In the genomic region with DNA sequence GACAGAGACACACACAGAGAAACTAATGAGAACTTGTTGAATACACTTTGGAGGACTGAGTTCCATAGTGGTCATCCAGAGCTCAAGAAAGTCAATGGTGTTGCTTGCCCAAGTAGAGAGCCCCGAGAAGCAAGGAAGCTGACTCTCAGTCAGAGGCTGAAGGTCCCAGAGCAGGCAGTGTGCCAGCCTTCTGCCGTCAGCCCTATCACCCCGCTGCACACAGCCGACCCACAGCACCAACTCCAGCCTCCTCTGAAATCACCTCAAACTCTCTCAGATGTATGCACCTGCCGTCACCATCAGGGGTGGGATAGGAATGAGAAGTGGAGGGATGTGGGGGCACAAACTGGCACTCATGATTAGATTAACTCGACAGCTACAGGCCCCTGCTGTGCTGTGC, we compare ENCODE assay signal across 22 mouse cellular contexts.
"Had no signal": no experiment of that assay in that cellular context is flagged by ENCODE, and none has a peak within 500 bp of the region (broad histone marks: within the 10 kb centered on the region; RNA-seq: fewer than 3 reads in every experiment).

No protein-coding gene starts in this region.

- H3K4me3 ChIP-seq: layer of hippocampus, adult 2 months; limb, embryonic 10.5 days; limb, embryonic 13.5 days; liver, embryonic 12.5 days; liver, embryonic 15.5 days; lung, embryonic 15.5 days; midbrain, embryonic 12.5 days; midbrain, embryonic 15.5 days; myocyte; neural tube, embryonic 13.5 days; stomach, embryonic 15.5 days had no signal

- H3K36me3 ChIP-seq: limb, embryonic 10.5 days; limb, embryonic 13.5 days; liver, embryonic 12.5 days; liver, embryonic 15.5 days; lung, embryonic 15.5 days; midbrain, embryonic 12.5 days; midbrain, embryonic 15.5 days; neural tube, embryonic 13.5 days; stomach, embryonic 15.5 days had no signal

- H3K4me1 ChIP-seq: liver, embryonic 12.5 days; liver, embryonic 15.5 days; lung, embryonic 15.5 days; midbrain, embryonic 12.5 days; midbrain, embryonic 15.5 days; neural tube, embryonic 13.5 days; stomach, embryonic 15.5 days had no signal

- H3K27me3 ChIP-seq: limb, embryonic 13.5 days; liver, embryonic 12.5 days; liver, embryonic 15.5 days; lung, embryonic 15.5 days; midbrain, embryonic 12.5 days; midbrain, embryonic 15.5 days; neural tube, embryonic 13.5 days; stomach, embryonic 15.5 days had no signal

- ATAC-seq: liver, embryonic 12.5 days; midbrain, embryonic 15.5 days had no signal

- DNase-seq: kidney, adult 8-10 months; kidney, postnatal 25 days; layer of hippocampus, adult 9-11 months; liver; lung, adult 18-20 months; lung, postnatal 10 days; lung, postnatal 36 days; right cerebral cortex, adult 18-20 months; right cerebral cortex, postnatal 25 days; spleen, adult 18-20 months; thymus, postnatal 25 days had no signal

- H3K9me3 ChIP-seq: limb, embryonic 10.5 days; limb, embryonic 13.5 days; liver, embryonic 12.5 days; liver, embryonic 15.5 days; lung, embryonic 15.5 days; midbrain, embryonic 12.5 days; midbrain, embryonic 15.5 days; neural tube, embryonic 13.5 days; stomach, embryonic 15.5 days had no signal
